Mouse (Mus musculus) hindbrain, embryonic 14.5 days (tissue): Measurements from ENCODE around the gene Bnip2. TPM values are rescaled to one million over a fixed set of nuclear protein-coding genes. Genes with fewer than 3 reads are reported as not detected.

Source experiments
- ATAC-seq: fragments of 200-750 bp; cut with Nextera tagmentation; 2 replicates; pipeline ENCODE4 v1.8.0; 2017; ENCODE audit warnings: moderate number of reproducible peaks, mild to moderate bottlenecking, moderate TSS enrichment, moderate library complexity; ENCODE audit not compliant: low FRiP score
- DNase-seq: peaks from one replicate; pipeline ENCODE4 v3.0.0-alpha.2; 2015; ENCODE audit warnings: low spot score
- H3K27ac ChIP-seq: fragments of 300-500 bp; sonication (generic); 2 replicates; pipeline ENCODE4 v1.5.1; 2014; ENCODE audit warnings: mild to moderate bottlenecking, moderate library complexity
- H3K27me3 ChIP-seq: fragments of 300-500 bp; sonication (generic); 2 replicates; pipeline ENCODE4 v1.6.1; 2014; ENCODE audit warnings: mild to moderate bottlenecking, low read length, mixed read lengths; ENCODE audit not compliant: control insufficient read depth, insufficient read depth
- H3K36me3 ChIP-seq: fragments of 300-500 bp; sonication (generic); replicated peaks from 2 replicates; pipeline ENCODE4 v1.6.1; 2014; ENCODE audit not compliant: control insufficient read depth, insufficient read depth
- H3K4me1 ChIP-seq: fragments of 300-500 bp; sonication (generic); replicated peaks from 2 replicates; pipeline ENCODE4 v1.6.1; 2014; ENCODE audit warnings: antibody characterized with exemption, low read length, mixed read lengths; ENCODE audit not compliant: control insufficient read depth, insufficient read depth
- H3K4me2 ChIP-seq: fragments of 300-500 bp; sonication (generic); replicated peaks from 2 replicates; pipeline ENCODE4 v1.6.1; 2014; ENCODE audit warnings: mild to moderate bottlenecking, moderate library complexity
- H3K4me3 ChIP-seq: fragments of 300-500 bp; sonication (generic); replicated peaks from 2 replicates; pipeline ENCODE4 v1.5.1; 2014; ENCODE audit warnings: mild to moderate bottlenecking, low read length
- H3K9ac ChIP-seq: fragments of 300-500 bp; sonication (generic); 2 replicates; pipeline ENCODE4 v1.6.1; 2014
- H3K9me3 ChIP-seq: fragments of 300-500 bp; sonication (generic); 2 replicates; pipeline ENCODE4 v1.6.1; 2016; ENCODE audit warnings: low read length; ENCODE audit not compliant: control insufficient read depth
- WGBS: fragments of 180-500 bp; shearing (Covaris S2); extraction: QIAGEN DNeasy Blood & Tissue Kit; methylation state at CpG from one replicate; pipeline ENCODE4 v1.1.7; 2014; 5-methylcytosine and 5-hydroxymethylcytosine counted together
- polyA plus RNA-seq: library from polyadenylated mRNA; unstranded; fragments of >200 nt; fragmentation: Nextera tagmentation; extraction: Ambion mirVana; gene quantifications from 2 replicates; pipeline ENCODE4 v1.2.1, GENCODE M21; 2014

Bnip2 gene
- polyA plus RNA-seq, 1 experiment from 2014 or later: 72.3 TPM

- Histone ChIP-seq H3K9me3 (no peaks in the 10 kb centered on the region), H3K27ac (no peak overlapping the region), H3K36me3 (no peaks in the 10 kb centered on the region), H3K4me3 (no peak overlapping the region), H3K4me2 (no peak overlapping the region), H3K9ac (no peak overlapping the region), H3K27me3 (no peaks in the 10 kb centered on the region), H3K4me1 (no peaks in the 10 kb centered on the region)
- no peak for ATAC-seq
- 87% methylated on average over 6 of the region's 6 CpGs for WGBS
- DNase-seq: no peak
Observed at GRCm38 (mm10) chr9:70039597-70040385, 50.5 kb downstream of the Bnip2 start.

- Histone ChIP-seq H3K9ac (no peak overlapping the region), H3K4me2 (no peak overlapping the region), H3K27ac (no peak overlapping the region), H3K9me3 (no peaks in the 10 kb centered on the region), H3K4me1 (no peaks in the 10 kb centered on the region), H3K4me3 (no peak overlapping the region), H3K27me3 (no peaks in the 10 kb centered on the region), H3K36me3 (no peaks in the 10 kb centered on the region)
- DNase-seq (no peak), ATAC-seq (no peak)
- 85% methylated on average over 11 of the region's 11 CpGs for WGBS
Observed at GRCm38 (mm10) chr9:70040570-70040969, 51.3 kb downstream of the Bnip2 start.

GRCm38 (mm10) chr9:70042137-70042536 is 52.9 kb downstream of the Bnip2 start:
- Histone ChIP-seq H3K4me2 (no peak overlapping the region), H3K4me1 (no peaks in the 10 kb centered on the region), H3K36me3 (no peaks in the 10 kb centered on the region), H3K27ac (no peak overlapping the region), H3K9me3 (no peaks in the 10 kb centered on the region), H3K9ac (no peak overlapping the region), H3K4me3 (no peak overlapping the region), H3K27me3 (no peaks in the 10 kb centered on the region)
- no peak for ATAC-seq
- 88% methylated on average over 4 of the region's 4 CpGs for WGBS
- no peak for DNase-seq

GRCm38 (mm10) chr9:70042935-70043334 is 53.7 kb downstream of the Bnip2 start:
- no peaks in the 10 kb centered on the region for H3K36me3 ChIP-seq
- no peak overlapping the region for H3K4me3 ChIP-seq
- H3K27ac ChIP-seq: no peak overlapping the region
- H3K9me3 ChIP-seq: no peaks in the 10 kb centered on the region
- no peak overlapping the region for H3K9ac ChIP-seq
- no peak overlapping the region for H3K4me2 ChIP-seq
- 64% methylated on average over 1 of the region's 1 CpGs for WGBS
- DNase-seq: no peak
- no peaks in the 10 kb centered on the region for H3K4me1 ChIP-seq
- ATAC-seq: no peak
- H3K27me3 ChIP-seq: no peaks in the 10 kb centered on the region

- H3K9me3 ChIP-seq: no peaks in the 10 kb centered on the region
- ATAC-seq (no peak), DNase-seq (no peak)
- no peaks in the 10 kb centered on the region for H3K4me1 ChIP-seq
- no peak overlapping the region for H3K4me3 ChIP-seq
- no peak overlapping the region for H3K27ac ChIP-seq
- no peaks in the 10 kb centered on the region for H3K27me3 ChIP-seq
- 83% methylated on average over 2 of the region's 2 CpGs for WGBS
- H3K36me3 ChIP-seq: no peaks in the 10 kb centered on the region
- no peak overlapping the region for H3K9ac ChIP-seq
- no peak overlapping the region for H3K4me2 ChIP-seq
Observed at GRCm38 (mm10) chr9:70044865-70045264, 55.6 kb downstream of the Bnip2 start.

GRCm38 (mm10) chr9:70046255-70046654 is 57.0 kb downstream of the Bnip2 start:
- no peak overlapping the region for H3K9ac ChIP-seq
- 96% methylated on average over 6 of the region's 6 CpGs for WGBS
- ATAC-seq (no peak), DNase-seq (no peak)
- H3K36me3 ChIP-seq: no peaks in the 10 kb centered on the region
- no peak overlapping the region for H3K27ac ChIP-seq
- no peaks in the 10 kb centered on the region for H3K4me1 ChIP-seq
- H3K9me3 ChIP-seq: no peaks in the 10 kb centered on the region
- no peak overlapping the region for H3K4me2 ChIP-seq
- H3K4me3 ChIP-seq: no peak overlapping the region
- H3K27me3 ChIP-seq: no peaks in the 10 kb centered on the region

- no peaks in the 10 kb centered on the region for H3K27me3 ChIP-seq
- 68% methylated on average over 3 of the region's 3 CpGs for whole genome bisulfite sequencing
- ATAC-seq: no peak
- H3K9ac ChIP-seq: no peak overlapping the region
- H3K36me3 ChIP-seq: no peaks in the 10 kb centered on the region
- no peak overlapping the region for H3K4me2 ChIP-seq
- DNase-seq: no peak
- H3K9me3 ChIP-seq: no peaks in the 10 kb centered on the region
- H3K27ac ChIP-seq: no peak overlapping the region
- H3K4me3 ChIP-seq: no peak overlapping the region
- H3K4me1 ChIP-seq: no peaks in the 10 kb centered on the region
Observed at GRCm38 (mm10) chr9:70047839-70048238, 58.6 kb downstream of the Bnip2 start.

GRCm38 (mm10) chr9:70048280-70048679 is 59.0 kb downstream of the Bnip2 start:
- 59% methylated on average over 5 of the region's 5 CpGs for WGBS
- ATAC-seq (no peak), DNase-seq (no peak)
- H3K4me3 ChIP-seq: no peak overlapping the region
- no peaks in the 10 kb centered on the region for H3K4me1 ChIP-seq
- H3K27ac ChIP-seq: no peak overlapping the region
- no peaks in the 10 kb centered on the region for H3K9me3 ChIP-seq
- H3K36me3 ChIP-seq: no peaks in the 10 kb centered on the region
- no peak overlapping the region for H3K9ac ChIP-seq
- H3K27me3 ChIP-seq: no peaks in the 10 kb centered on the region
- no peak overlapping the region for H3K4me2 ChIP-seq

GRCm38 (mm10) chr9:70048751-70049415 is 59.6 kb downstream of the Bnip2 start:
- Histone ChIP-seq H3K4me3 (no peak overlapping the region), H3K27me3 (no peaks in the 10 kb centered on the region), H3K4me2 (no peak overlapping the region), H3K36me3 (no peaks in the 10 kb centered on the region), H3K9me3 (no peaks in the 10 kb centered on the region), H3K27ac (no peak overlapping the region), H3K4me1 (no peaks in the 10 kb centered on the region), H3K9ac (no peak overlapping the region)
- DNase-seq: no peak
- ATAC-seq: no peak
- WGBS: 62% methylated on average over 6 of the region's 6 CpGs
